Mouse (Mus musculus): ENCODE data around the gene Hoxb3. TPM values are rescaled to one million over a fixed set of nuclear protein-coding genes. Genes with fewer than 3 reads are reported as not detected.

The Hoxb3 gene
- polyA plus RNA-seq, 1 experiment from 2014 or later: 3.6 TPM

- Histone ChIP-seq H3K9me3 (ENCODE audit: control insufficient read depth, low read depth, low read length) (no peaks in the 10 kb centered on the region), H3K36me3 (ENCODE audit: control insufficient read depth, insufficient read depth, low read length) (peaks cover 8% of the 10 kb centered on the region; the same call in 1 of the 2 replicates), H3K27ac (ENCODE audit: low read length) (peak overlapping the region; percentile 100), H3K4me3 (ENCODE audit: low read depth, low read length) (peak overlapping the region; percentile 20), H3K4me2 (replicated peaks; ENCODE audit: low read depth, low read length) (peak overlapping the region; percentile 78), H3K4me1 (ENCODE audit: control insufficient read depth, insufficient read depth, low read length) (peaks cover 53% of the 10 kb centered on the region), H3K27me3 (ENCODE audit: control insufficient read depth, insufficient read depth, low read length) (0 out of 2 replicates have a peak, but pooled peaks cover 3% of the 10 kb centered on the region), H3K9ac (replicated peaks; ENCODE audit: low read depth, low read length) (peak overlapping the region; percentile 31)
- 5% methylated on average over 45 of the region's 45 CpGs for WGBS
- ATAC-seq (ENCODE audit: insufficient number of reproducible peaks, insufficient read depth, low FRiP score, low read depth): no peak
Measured at GRCm38 (mm10) chr11:96345893-96346806, 23.0 kb downstream of the Hoxb3 start.

- no peak for ATAC-seq (ENCODE audit: insufficient number of reproducible peaks, insufficient read depth, low FRiP score, low read depth)
- WGBS: 37% methylated on average over 5 of the region's 5 CpGs
- H3K36me3 ChIP-seq (ENCODE audit: control insufficient read depth, insufficient read depth, low read length): peaks cover 8% of the 10 kb centered on the region; the same call in 1 of the 2 replicates
- H3K9ac ChIP-seq (replicated peaks; ENCODE audit: low read depth, low read length): peak overlapping the region; percentile 2; the same call in 1 of the 2 replicates
- peaks cover 54% of the 10 kb centered on the region for H3K4me1 ChIP-seq (ENCODE audit: control insufficient read depth, insufficient read depth, low read length)
- peak overlapping the region; percentile 78; the same call in 1 of the 2 replicates for H3K4me2 ChIP-seq (replicated peaks; ENCODE audit: low read depth, low read length)
- H3K9me3 ChIP-seq (ENCODE audit: control insufficient read depth, low read depth, low read length): no peaks in the 10 kb centered on the region
- H3K27me3 ChIP-seq (ENCODE audit: control insufficient read depth, insufficient read depth, low read length): 0 out of 2 replicates have a peak, but pooled peaks cover 3% of the 10 kb centered on the region
- no peak overlapping the region for H3K4me3 ChIP-seq (ENCODE audit: low read depth, low read length)
- H3K27ac ChIP-seq (ENCODE audit: low read length): peak overlapping the region; percentile 100
Measured at GRCm38 (mm10) chr11:96346916-96347520, 23.9 kb downstream of the Hoxb3 start.

GRCm38 (mm10) chr11:96347717-96348116 lies 24.6 kb downstream of the Hoxb3 start:
- peaks cover 8% of the 10 kb centered on the region; the same call in 1 of the 2 replicates for H3K36me3 ChIP-seq (ENCODE audit: control insufficient read depth, insufficient read depth, low read length)
- no peak for ATAC-seq (ENCODE audit: insufficient number of reproducible peaks, insufficient read depth, low FRiP score, low read depth)
- H3K9me3 ChIP-seq (ENCODE audit: control insufficient read depth, low read depth, low read length): no peaks in the 10 kb centered on the region
- peak overlapping the region; percentile 100 for H3K27ac ChIP-seq (ENCODE audit: low read length)
- peaks cover 54% of the 10 kb centered on the region for H3K4me1 ChIP-seq (ENCODE audit: control insufficient read depth, insufficient read depth, low read length)
- H3K27me3 ChIP-seq (ENCODE audit: control insufficient read depth, insufficient read depth, low read length): 0 out of 2 replicates have a peak, but pooled peaks cover 3% of the 10 kb centered on the region
- H3K9ac ChIP-seq (replicated peaks; ENCODE audit: low read depth, low read length): no peak overlapping the region
- H3K4me3 ChIP-seq (ENCODE audit: low read depth, low read length): no peak overlapping the region
- 18% methylated on average over 4 of the region's 4 CpGs for WGBS
- H3K4me2 ChIP-seq (replicated peaks; ENCODE audit: low read depth, low read length): peak overlapping the region; percentile 39; the same call in 1 of the 2 replicates

GRCm38 (mm10) chr11:96348141-96348928 lies 25.2 kb downstream of the Hoxb3 start:
- H3K4me2 ChIP-seq (replicated peaks; ENCODE audit: low read depth, low read length): peak overlapping the region; percentile 39
- no peak for ATAC-seq (ENCODE audit: insufficient number of reproducible peaks, insufficient read depth, low FRiP score, low read depth)
- H3K4me1 ChIP-seq (ENCODE audit: control insufficient read depth, insufficient read depth, low read length): peaks cover 54% of the 10 kb centered on the region
- H3K4me3 ChIP-seq (ENCODE audit: low read depth, low read length): no peak overlapping the region
- WGBS: 15% methylated on average over 21 of the region's 21 CpGs
- peaks cover 11% of the 10 kb centered on the region; the same call in 1 of the 2 replicates for H3K36me3 ChIP-seq (ENCODE audit: control insufficient read depth, insufficient read depth, low read length)
- H3K27me3 ChIP-seq (ENCODE audit: control insufficient read depth, insufficient read depth, low read length): 0 out of 2 replicates have a peak, but pooled peaks cover 3% of the 10 kb centered on the region
- peak overlapping the region; percentile 36; the same call in 1 of the 2 replicates for H3K9ac ChIP-seq (replicated peaks; ENCODE audit: low read depth, low read length)
- peak overlapping the region; percentile 100 for H3K27ac ChIP-seq (ENCODE audit: low read length)
- no peaks in the 10 kb centered on the region for H3K9me3 ChIP-seq (ENCODE audit: control insufficient read depth, low read depth, low read length)

- Histone ChIP-seq H3K9me3 (ENCODE audit: control insufficient read depth, low read depth, low read length) (no peaks in the 10 kb centered on the region), H3K27ac (ENCODE audit: low read length) (peak overlapping the region; percentile 100), H3K27me3 (ENCODE audit: control insufficient read depth, insufficient read depth, low read length) (0 out of 2 replicates have a peak, but pooled peaks cover 3% of the 10 kb centered on the region), H3K36me3 (ENCODE audit: control insufficient read depth, insufficient read depth, low read length) (peaks cover 12% of the 10 kb centered on the region; the same call in 1 of the 2 replicates), H3K4me2 (replicated peaks; ENCODE audit: low read depth, low read length) (peak overlapping the region; percentile 39), H3K9ac (replicated peaks; ENCODE audit: low read depth, low read length) (peak overlapping the region; percentile 37; the same call in 1 of the 2 replicates), H3K4me3 (ENCODE audit: low read depth, low read length) (peak overlapping the region; percentile 15; the same call in 1 of the 2 replicates), H3K4me1 (ENCODE audit: control insufficient read depth, insufficient read depth, low read length) (peaks cover 52% of the 10 kb centered on the region)
- 25% methylated on average over 3 of the region's 3 CpGs for WGBS
- ATAC-seq (ENCODE audit: insufficient number of reproducible peaks, insufficient read depth, low FRiP score, low read depth): no peak
Measured at GRCm38 (mm10) chr11:96348988-96349387, 25.9 kb downstream of the Hoxb3 start.

- no peaks in the 10 kb centered on the region for H3K27me3 ChIP-seq (ENCODE audit: control insufficient read depth, insufficient read depth, low read length)
- H3K27ac ChIP-seq (ENCODE audit: low read length): peak overlapping the region; percentile 100
- H3K36me3 ChIP-seq (ENCODE audit: control insufficient read depth, insufficient read depth, low read length): peaks cover 11% of the 10 kb centered on the region; the same call in 1 of the 2 replicates
- peak overlapping the region; percentile 15 for H3K4me3 ChIP-seq (ENCODE audit: low read depth, low read length)
- peak overlapping the region; percentile 37 for H3K9ac ChIP-seq (replicated peaks; ENCODE audit: low read depth, low read length)
- no peak for ATAC-seq (ENCODE audit: insufficient number of reproducible peaks, insufficient read depth, low FRiP score, low read depth)
- H3K4me1 ChIP-seq (ENCODE audit: control insufficient read depth, insufficient read depth, low read length): peaks cover 45% of the 10 kb centered on the region
- H3K9me3 ChIP-seq (ENCODE audit: control insufficient read depth, low read depth, low read length): no peaks in the 10 kb centered on the region
- peak overlapping the region; percentile 39 for H3K4me2 ChIP-seq (replicated peaks; ENCODE audit: low read depth, low read length)
- 11% methylated on average over 14 of the region's 14 CpGs for WGBS
Measured at GRCm38 (mm10) chr11:96349491-96350340, 26.6 kb downstream of the Hoxb3 start.

GRCm38 (mm10) chr11:96350341-96350624 lies 27.2 kb downstream of the Hoxb3 start, which contains the start of gene Hoxb2:
Gene Hoxb2, plus strand, starts transcription at chr11:96350525.
- Histone ChIP-seq H3K36me3 (ENCODE audit: control insufficient read depth, insufficient read depth, low read length) (peaks cover 10% of the 10 kb centered on the region; the same call in 1 of the 2 replicates), H3K9me3 (ENCODE audit: control insufficient read depth, low read depth, low read length) (no peaks in the 10 kb centered on the region), H3K4me1 (ENCODE audit: control insufficient read depth, insufficient read depth, low read length) (peaks cover 43% of the 10 kb centered on the region), H3K27ac (ENCODE audit: low read length) (peak within 1 kb of the TSS; percentile 100), H3K4me3 (ENCODE audit: low read depth, low read length) (peak within 1 kb of the TSS; percentile 79), H3K9ac (replicated peaks; ENCODE audit: low read depth, low read length) (peak within 1 kb of the TSS; percentile 99), H3K4me2 (replicated peaks; ENCODE audit: low read depth, low read length) (peak within 1 kb of the TSS; percentile 86), H3K27me3 (ENCODE audit: control insufficient read depth, insufficient read depth, low read length) (no peaks in the 10 kb centered on the region)
- no peak for ATAC-seq (ENCODE audit: insufficient number of reproducible peaks, insufficient read depth, low FRiP score, low read depth)
- WGBS: 16% methylated on average over 2 of the region's 2 CpGs

Data from stomach, embryonic 14.5 days (tissue).